Mouse (Mus musculus) fibroblast of lung, adult 2 months (primary cell): ENCODE data around the gene Scn2b.

Experiments used
- DNase-seq: peaks from one replicate; pipeline ENCODE4 v3.0.0-alpha.2; 2011; ENCODE audit warnings: low read depth

Scn2b gene

DNA sequence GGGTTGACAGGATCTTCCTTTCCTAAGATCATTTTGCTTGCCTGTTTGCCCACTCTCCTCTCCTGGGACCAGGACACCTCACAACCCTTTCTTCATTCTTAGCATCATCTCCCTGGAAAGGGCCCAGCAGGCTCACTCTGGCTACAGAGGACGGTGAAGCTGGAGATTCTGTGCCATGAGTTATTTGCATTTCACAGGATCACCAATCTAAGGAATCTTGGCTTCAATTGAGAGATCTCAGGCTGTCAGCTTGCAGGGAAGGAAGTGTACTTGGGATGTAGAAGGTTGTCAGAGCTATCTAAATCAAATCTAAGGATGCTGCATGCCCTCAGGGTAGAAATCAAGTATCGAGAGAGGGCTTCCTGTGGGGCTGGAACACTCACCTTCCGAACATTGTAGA lies 55.9 kb downstream of the Scn2b start:
- no peak for DNase-seq

DNA sequence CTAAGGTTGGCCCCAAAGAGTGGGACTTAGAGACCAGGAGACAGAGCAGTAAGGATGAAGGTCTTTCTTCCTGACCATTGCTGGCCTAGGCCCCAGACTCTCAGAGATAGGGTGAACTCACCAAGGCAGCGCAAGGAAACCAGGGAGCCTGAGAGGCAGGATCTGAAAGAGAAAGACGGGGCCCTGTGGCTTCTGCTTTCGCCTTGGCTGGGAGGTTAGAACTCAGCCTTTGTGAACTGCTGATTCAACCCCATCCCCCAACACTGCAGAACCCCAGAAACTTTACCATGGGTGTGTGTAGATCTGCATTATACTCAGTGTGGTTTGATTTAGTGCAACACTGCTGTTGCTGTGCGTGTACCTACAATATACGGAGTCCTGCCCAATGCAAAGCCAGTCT lies 61.7 kb downstream of the Scn2b start:
- DNase-seq: no peak
